Mouse (Mus musculus): ENCODE results near the gene Lrpprc.

Gene Lrpprc

DNA sequence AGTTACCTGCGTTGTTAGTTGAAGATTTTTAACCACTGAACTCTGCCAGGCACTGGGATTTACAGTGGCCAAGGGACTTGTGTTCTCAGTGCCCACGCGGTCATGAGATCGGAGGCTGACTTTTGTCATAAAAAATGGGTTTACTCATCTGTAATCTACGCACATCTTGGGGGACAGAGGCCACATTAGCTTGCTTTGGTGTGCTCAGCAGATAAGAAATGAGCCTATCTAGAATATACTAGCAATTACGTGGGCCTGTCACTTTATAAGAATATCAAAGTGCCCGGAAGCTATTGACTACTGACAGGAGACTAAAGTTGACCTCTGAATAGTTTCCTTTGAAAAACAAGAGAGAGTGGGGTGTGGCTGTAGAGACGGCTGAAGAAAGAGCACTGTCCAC lies 131.6 kb downstream of the Lrpprc start:
- no peak for DNase-seq

DNA sequence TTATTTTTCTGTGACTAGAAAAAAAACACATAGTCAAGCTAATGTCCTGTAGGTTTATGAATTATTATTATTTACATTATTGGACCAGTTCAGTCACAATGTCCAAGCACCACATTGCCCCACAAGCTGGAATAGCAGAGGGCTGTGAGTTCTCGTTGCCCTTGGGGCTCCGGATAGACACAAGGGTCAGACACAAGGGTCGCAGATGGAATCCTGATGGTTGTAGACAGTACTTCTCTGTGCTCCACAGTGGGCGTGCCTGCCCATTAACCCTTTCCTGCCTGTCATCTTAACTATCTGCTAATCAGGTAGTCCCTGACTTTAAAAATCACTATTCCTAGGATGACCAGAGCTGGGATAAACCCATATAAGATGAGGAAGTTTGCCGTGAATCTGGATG lies 132.4 kb downstream of the Lrpprc start:
- DNase-seq: no peak

- no peak for DNase-seq
These were observed 132.8 kb downstream of the Lrpprc start for GRCm38 (mm10) chr17:84657782-84658181.

- no peak for DNase-seq
These were observed 133.2 kb downstream of the Lrpprc start for GRCm38 (mm10) chr17:84657422-84657732.

DNA sequence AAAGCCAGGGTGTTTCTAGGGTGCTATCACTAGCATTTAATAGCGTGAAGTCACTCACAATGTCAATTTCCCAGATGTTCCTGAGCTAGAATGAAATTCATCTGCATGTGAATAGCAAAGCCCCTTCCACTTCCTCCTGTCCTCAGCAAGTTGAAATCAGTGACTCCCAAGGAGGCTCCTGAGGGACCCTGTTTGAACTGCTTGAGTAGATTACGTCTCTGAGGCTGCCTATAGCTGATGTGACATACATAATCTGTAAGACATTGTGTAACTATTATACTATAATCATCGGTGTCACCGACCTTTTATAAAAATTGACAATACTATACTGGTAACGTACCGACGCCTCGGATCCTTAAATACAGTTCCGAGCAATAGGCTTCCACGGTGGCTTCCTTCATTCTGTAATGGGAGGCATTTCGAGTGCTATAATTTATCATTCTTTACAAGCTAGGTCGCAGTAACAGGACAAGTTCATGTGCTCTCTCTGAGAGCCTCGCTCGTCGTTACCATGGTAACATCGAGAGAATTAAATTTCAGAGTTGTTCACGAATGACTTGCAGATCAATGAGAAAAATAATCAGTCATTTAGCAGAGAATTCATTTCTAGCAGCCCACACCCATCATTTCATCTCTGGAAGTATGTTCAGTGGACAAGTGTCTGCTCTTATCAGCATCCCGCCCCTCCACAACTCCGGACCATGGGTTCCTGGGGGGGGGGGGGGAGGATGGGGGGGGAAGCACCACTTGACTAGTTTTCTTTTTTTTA lies 133.8 kb downstream of the Lrpprc start:
- no peak for DNase-seq

GRCm38 (mm10) chr17:84656205-84656604 lies 134.4 kb downstream of the Lrpprc start:
- no peak for DNase-seq

Data from right cerebral cortex, postnatal 4 days (tissue).